Mouse (Mus musculus): ENCODE measurements around the gene Xpnpep2.

The Xpnpep2 gene

DNA sequence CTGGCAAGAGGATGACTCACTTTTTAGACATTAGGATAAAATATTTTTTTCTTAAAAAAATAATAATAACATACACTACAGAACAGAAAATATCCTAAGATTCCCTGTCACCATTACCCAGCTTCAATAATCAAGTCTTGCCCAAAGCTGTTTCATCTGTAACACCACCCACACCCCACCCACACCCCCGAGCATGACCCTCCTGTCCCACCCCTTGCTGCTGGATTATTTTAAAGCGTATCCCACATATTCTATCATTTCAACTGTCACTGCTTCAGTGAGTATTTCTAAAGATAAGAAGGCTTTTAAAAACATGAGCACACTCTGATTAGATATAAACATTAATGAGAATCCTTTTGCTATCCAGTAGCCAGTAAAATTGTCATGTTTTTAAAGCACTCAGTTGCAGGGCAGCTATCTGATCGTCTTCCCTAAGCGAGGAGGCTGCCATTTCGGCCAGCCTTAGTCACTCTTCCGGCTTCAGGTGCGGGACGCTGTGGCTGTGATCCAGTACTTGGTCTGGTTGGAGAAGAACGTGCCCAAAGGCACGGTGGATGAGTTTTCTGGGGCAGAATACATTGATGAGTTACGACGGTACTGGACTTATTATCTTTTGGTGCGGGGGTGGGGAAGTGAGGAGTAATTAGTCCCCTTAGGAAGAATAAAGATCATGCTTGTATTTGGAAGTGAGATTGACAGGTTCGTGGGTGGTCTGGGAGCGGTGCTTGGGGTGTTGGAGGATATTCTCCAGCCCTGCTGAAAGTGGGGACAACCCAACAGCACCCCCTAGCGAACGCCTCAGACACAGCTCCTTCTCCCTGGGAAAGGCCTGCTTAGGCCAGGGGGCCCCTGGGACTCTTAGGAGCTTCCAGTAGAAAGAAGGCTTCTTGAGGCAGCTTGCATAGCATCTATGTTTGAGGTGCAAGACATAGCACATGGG, 15.9 kb downstream of the Xpnpep2 start:
- DNase-seq (ENCODE audit: extremely low read depth, low read depth, low spot score), result no peak

DNA sequence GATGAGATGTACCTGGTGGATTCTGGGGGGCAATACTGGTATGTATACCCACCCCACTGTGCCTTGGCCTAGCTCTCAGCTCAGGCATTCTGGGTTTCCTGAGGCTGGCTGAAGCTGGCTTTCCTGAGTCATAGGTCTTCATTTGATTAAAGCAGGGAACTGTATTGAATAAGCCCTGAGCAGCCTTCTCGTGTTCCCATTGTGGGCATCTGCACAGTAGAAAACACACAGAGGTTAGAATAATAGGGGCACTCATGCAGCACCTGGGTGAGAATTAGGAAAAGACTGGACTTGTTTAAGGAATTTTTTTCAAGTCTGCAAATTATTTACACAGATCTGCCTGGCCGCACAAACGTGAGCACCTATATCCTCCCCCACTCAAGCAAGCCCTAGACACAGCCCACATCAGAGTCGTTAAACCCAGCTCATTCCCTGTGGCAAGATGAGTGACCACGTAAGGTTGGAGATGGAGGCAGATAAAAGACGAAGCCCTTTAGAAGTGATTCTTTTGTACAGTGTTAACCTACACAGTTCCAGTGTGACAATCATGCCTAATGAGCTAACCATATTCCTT, 18.5 kb downstream of the Xpnpep2 start:
- no peak for DNase-seq (ENCODE audit: extremely low read depth, low read depth, low spot score)

DNA sequence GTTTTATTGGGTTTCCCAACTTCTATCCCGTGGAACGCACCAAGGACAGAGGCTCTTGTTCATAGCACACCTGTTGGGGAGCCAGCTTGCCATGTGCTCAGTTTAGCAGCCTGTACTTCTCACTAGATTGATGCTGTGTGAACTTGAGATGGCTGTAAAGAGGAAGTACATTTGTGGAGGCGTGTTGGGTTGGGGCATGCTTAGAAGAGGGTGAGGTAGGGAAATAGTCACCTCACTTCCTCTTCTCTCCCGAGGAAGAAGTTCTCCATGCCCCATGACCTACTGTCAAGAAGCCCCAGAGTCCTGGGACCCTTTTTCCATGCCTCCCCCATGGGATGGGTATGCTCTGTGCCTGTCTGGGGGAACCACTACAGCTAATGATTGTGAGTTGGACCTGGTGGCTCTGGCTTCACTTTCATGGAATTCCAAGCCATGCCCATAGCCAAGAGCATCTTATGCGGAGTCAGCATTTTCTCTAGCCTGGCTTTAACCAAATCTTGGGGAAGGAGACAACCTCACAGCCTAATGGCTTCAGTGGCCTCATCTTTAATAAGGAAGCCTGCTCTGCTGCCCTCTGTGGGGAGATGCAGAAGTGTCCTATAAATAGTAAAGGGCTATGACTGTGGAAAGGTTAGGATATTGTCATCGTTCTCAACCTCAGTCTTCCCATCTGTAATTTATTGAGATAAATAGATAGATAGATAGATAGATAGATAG, 19.1 kb downstream of the Xpnpep2 start:
- DNase-seq (ENCODE audit: extremely low read depth, low read depth, low spot score), result no peak

DNA sequence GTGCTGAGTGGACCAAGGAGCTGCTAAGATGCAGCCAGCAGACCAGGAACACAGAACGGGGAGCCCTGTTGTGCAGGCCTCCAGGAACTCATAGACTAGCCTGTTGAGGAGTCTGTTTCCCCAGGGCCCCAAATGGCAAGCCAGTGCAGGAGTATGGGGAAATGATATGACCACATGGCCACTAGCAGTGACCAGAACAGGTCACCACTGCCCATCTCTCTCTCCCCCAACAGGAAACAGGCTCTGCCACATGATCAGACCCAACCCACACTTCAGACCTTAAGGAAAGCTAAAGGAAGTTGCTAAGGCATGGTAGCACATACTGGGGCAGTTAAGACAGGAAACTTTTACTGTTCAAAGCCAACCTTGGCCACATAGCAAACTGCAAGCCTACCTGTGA, 20.6 kb downstream of the Xpnpep2 start:
- DNase-seq (ENCODE audit: extremely low read depth, low read depth, low spot score), result no peak

DNA sequence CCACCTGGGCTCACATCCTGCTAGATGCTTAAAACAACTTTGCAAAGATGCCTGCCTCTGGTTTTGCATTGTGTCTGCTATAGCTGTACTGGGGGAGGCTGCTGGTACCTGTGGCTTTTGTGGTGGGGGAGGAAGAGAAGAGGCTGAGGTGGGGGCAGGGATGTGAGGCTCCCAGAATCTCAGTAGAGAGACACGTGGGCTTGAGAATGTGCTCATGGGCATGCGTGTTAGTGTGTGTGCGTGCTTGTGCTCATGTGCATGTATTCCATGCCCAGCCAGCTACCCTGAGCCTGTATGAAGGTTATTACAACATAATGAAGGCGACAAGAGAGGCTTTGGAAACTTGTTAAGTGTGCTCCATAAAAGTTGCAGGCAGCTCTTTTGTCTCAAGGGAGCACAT, 28.4 kb downstream of the Xpnpep2 start:
- DNase-seq (ENCODE audit: extremely low read depth, low read depth, low spot score), result no peak

DNA sequence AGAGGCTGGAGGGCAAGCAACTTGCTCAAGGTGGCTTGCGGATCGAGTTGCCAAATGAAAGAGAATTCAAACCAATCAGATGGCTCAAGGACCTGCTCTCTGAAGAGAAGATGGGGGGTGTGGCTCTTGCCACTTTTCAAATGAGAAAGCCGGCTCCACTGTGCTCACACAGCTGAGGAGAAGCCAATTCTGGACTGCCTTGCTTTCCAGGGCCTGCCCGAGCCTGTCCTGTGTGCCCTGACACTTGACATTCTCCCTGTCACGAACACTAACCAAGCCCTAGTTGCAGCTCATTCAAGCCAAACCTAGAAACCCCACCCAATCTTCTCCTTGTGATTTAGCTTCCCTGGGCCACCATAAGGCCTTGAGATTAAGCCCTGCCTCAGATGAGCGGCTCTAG, 29.5 kb downstream of the Xpnpep2 start:
- no peak for DNase-seq (ENCODE audit: extremely low read depth, low read depth, low spot score)

DNA sequence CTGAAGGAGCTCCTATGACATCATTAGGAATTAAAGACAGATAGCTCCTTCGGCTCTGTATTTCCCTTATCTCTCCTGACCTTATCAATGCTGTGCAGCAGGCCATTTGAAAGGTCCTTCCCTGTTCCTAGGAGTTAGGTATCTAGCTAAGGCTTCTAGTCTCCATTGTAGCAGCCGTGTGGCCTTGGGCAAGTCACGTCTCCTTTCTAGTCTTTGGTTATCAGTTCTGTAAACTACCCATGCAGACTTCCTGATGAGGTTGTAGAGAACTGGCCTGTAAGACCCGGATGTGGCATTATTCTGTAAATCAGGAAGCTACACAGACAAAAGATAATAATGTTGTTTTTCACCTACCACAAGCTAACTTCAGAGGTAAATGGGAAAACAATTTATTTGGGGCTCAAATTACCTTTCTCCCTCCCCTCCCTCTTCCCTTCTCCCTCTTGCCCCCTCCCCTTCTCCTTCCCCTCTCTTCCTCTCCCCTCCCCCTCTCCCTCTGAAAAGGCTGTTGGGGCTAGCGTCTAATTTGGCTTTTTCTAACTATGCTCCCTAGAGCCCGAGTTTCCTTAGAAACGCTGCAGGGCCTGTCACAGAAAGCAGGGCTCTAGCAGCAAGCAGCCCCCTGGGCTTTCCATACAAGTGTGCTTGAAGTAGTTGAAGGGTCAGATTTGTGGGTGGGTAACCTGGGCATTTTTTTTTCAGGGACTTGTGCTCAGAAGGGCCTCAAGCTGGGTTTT, 30.2 kb downstream of the Xpnpep2 start:
- no peak for DNase-seq (ENCODE audit: extremely low read depth, low read depth, low spot score)

DNA sequence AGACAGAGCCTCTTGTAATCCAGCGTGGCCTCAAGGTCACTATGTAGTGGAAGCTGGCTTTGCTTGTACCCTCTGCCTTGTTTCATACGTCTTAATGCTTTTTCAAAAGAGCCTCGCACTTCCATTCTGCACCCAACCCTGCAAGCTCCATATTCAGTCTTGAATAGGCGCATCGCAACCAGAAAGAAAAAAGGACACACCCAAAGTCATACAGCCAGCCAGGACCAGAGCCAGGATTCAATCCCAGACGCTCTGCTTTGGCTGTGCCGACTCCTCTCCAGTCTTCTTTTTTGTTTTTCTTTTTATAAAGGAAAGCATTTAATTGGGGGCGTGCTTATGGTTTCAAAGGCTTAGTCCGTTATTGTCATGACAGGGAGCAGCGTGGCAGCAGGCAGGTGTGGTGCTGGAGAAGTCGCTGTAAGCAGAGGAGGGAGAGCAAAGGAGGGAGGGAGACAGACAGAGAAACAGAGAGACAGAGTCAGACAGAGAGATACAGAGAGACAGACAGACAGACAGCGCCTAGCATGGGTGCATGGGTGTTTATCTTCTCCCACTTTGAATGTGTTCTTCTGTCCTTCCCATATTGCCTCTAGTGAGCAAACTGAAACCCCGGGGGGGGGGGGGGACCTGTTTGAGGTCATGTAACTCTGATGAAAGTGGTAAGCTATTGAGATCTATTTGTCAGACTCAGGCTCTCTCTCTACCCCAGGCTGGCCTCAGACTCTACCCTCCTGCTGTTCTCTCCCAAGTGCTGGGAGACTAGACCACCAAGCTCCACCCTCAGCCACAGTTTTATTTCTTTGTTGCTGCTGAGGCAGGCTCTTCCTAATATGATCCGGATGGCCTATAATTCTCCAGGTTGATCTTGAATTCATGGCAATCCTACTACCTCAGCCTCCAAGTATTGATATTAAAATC, 31.1 kb downstream of the Xpnpep2 start:
- no peak for DNase-seq (ENCODE audit: extremely low read depth, low read depth, low spot score)

DNA sequence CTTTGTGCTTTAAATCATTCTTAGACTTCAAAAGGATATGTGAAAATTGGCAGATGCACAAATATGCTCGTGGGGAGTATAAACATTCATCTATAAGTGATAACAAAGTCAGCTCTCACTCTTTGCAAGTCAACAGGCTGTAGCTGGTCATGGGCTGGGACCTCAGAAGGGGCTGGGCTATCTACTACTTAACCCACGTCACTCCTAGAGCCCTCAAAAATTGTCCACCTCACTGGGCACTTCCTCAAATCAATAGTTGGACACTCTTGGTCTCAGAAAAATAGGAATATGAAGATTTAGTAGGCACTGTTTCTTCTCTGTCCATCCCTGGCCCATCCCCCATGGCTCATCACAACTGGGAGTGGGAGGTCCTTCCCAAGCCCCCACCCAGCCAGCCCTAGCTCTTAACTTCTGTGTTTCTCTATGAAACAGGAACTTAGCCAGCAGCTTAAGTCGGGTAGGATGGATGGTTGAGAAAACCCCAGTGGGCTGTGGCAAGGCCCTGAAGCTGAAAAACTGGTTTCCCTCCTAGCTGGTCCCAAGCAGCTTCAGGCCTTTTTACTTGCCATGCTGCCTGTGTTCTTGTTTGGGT, 31.9 kb downstream of the Xpnpep2 start:
- no peak for DNase-seq (ENCODE audit: extremely low read depth, low read depth, low spot score)

DNA sequence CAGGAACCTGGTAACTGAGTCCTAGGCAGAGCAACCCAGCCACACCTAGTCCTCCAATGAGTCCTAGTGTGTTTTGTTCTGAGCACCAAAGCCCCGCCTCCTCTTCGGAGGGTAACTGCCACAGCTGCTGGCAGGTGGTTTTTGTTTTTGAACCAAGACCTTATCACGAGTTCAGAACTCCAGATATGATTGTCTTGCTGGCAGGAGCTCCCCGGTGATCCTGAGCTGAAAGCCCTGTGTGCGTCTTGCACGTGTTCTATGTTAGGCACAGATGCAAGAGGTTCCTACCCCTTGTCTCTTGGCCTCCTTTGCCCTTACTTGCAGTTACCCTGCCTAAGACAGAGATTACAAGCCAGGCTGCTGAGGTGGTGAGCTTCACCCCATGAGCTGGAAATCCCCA, 33.0 kb downstream of the Xpnpep2 start:
- no peak for DNase-seq (ENCODE audit: extremely low read depth, low read depth, low spot score)

DNA sequence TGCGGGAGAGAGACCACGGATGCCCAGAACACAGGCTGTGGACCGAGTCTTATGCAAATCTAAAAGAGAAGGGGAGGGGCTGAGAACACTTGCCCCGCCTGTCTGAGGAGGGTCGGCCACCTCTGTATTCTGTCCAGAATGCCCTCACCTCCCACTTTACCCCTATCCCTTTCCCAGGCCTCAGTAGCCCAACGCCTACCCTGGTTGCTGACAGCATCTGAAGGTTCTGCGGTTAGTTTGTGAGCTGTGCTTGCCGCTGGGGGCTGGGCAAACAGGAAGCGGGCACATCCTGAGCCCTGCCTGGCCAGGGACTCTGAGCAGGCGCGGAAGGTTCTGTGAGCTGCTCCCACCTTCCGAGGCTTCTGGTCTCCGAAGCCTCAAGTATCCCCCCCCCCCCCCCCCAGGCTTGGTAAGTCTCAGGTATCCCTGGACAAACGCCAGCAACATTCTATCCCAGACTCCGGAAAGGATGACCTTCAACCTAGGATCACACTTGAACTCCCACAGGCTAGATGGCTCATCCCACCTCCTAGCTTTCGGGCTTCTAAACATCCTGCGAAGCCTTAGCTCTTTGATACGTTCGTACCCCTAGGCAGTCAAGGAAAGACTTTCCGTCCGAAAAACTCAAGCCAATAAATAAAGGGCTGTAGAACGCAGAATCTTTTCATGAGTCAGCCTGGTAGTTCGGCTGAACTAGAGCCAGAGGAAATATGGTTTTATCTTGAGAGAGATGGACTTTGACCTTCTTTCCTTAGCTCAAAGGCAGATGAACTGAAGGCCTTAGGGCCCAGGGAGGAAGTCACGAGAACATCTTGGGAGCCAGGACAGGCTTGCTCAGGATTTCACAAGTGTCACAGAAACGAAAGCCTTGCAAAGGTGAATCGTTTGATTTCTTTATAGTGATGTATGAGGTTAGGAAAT, 35.1 kb downstream of the Xpnpep2 start:
- DNase-seq (ENCODE audit: extremely low read depth, low read depth, low spot score), result no peak

DNA sequence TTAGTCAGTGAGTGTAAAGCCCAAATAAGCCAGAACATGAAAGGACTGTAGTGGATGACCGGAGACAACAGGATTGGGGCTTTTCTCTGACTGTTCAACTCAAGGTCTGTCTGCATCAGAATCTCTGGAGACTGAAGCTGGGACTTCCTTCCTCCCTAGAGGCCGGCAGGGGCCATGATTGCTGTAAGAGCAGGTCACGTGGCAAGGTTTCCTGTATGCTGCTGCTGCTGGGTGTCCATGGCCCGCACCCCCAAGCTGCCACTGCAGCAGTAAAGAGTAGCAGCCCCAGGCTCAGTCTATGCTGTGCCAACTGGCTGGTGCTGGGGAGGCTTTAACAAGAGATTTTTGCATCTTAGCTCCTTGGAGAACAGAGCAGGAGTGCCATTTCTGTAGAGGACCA, 37.7 kb downstream of the Xpnpep2 start, which contains the start of gene Sash3:
Gene Sash3, plus strand, starts transcription at position 175 of the 400 bp plus-strand sequence.
- DNase-seq (ENCODE audit: extremely low read depth, low read depth, low spot score), result no peak

DNA sequence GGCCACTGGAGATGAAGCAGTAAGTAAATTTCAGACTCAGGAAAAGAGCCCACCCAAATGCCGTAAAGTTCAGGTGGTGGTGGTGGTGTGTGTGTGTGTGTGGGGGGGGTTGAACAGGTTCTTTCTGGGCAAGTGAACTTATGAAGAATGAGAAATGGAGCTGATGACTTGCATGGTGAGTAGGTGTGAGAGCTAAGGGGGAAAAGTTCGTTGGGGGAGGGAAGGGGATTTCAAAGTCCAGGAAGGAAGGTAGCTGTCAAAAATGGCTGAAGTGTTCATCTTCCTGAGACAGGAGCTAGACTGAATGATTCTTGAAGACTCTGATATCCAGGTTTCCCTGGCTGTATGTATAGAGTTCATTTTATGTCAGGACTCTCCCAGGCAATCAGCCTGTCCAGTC, 38.7 kb downstream of the Xpnpep2 start:
- no peak for DNase-seq (ENCODE audit: extremely low read depth, low read depth, low spot score)

DNA sequence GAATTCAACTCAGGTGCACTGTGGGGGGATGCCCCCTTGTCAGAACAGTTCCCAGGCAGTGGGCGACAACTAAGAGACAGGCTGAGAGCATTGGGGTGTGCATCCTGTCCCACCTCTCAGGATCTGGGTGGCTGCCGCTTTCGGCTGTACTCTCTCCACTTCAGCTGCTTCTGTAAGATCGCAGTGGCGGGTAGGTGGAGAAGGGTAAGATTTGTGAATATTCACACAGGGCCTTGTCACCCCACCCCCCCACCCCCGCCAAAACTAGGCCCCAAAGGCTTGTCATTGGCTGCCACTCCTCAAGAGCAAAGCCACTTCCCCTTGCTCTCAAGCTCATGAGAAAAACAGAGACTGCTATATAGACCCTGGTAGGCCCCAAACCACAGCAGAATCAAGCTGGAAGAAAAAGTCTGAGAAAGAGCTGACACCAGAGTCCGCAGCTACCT, 39.2 kb downstream of the Xpnpep2 start:
- DNase-seq (ENCODE audit: extremely low read depth, low read depth, low spot score), result no peak

DNA sequence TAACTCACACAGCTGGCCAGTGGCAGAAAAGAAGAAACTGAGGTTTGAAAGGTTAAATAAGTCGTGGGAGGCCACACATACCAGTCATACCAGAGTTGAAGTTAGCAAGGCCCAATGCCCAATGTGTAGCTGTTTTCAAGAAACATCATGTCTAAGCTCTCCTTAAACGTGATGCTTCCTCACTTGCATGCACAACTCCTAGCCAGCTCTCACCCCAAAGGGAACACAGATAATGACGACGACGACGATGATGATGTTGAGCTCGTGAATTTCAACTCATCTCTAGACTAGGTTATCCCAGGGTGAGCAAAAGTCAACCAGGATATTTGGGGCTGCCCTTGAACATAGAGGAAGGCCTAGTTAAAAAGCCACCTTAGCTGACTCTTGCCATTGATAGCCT, 43.6 kb downstream of the Xpnpep2 start:
- DNase-seq (ENCODE audit: extremely low read depth, low read depth, low spot score), result no peak

DNA sequence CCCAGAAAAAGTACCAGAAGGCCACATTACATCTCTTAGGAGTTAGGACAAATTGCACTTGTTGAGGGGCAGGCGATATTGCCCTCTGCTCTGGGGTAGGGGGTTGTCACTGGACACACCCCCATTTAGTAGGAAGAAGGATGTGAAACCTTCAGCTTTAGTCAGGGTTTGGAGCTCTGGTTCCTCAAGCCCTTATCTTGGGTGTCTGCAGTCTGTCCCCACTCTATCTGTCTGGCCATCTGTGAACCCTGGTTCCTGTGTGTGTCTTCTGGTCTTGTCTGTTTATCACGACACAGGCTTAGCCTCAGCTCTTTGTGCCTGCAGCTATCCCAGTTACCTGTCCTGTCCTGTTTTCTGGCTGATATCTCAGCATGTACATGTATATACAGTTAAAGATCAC, 44.9 kb downstream of the Xpnpep2 start:
- no peak for DNase-seq (ENCODE audit: extremely low read depth, low read depth, low spot score)

DNA sequence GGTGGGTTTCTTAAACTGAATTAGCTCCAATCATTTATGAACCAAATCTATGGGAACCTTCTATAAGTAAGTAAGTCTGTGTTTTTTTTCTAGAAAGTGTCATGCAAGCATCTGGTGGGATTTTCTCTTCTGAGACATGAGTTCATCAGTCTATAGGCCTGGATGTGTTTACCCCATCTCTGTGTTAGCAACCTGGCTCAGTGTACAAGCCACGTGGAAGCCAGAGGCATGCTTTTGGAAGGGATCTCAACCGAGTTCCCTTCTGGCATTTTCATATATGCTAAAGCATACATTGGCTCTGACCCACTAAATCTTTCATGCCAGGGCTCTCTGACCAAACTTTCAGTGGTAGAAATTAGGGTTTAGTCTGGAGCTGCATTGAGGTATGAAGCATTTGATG, 45.4 kb downstream of the Xpnpep2 start:
- DNase-seq (ENCODE audit: extremely low read depth, low read depth, low spot score), result no peak

DNA sequence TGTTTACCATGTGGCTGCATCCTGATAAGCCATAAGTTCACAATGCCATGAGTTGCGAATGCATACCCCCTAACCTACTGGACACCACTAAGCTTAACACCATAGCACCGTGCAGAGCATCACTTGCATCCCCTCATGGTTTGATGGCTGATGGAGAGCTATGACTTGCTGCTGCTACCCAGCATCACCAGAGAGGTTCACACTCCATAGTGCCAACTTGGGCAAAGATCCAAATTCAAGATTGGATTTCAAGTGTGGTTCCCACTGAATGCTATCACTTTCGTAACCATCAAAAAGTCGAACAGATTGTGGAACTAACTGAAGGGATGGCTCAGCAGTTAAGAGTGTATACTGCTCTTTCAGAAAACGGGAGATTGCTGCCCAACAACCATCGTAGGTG, 47.0 kb downstream of the Xpnpep2 start:
- no peak for DNase-seq (ENCODE audit: extremely low read depth, low read depth, low spot score)

DNA sequence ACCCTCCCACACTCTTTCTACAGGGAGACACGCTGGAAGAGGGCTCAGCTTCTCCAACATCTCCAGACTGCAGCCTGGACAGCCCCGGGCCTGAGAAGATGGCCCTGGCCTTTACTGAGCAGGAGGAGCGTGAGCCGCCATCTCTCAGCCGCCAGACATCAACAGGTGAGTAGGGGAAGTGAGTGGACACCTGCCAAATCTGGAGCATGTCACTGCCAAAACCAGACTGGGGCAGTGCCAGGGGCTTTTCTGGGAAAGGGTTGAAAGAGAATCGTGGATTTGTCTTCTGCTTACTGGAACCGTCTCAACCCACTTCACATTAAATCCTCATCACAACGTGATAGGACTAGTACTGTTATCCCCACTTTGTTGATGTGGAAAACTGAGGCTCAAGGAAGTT, 48.9 kb downstream of the Xpnpep2 start:
- DNase-seq (ENCODE audit: extremely low read depth, low read depth, low spot score), result no peak

Measured in fat pad, adult 2 months (tissue).